Mouse (Mus musculus) cortical plate, adult 2 months (tissue): ENCODE results near the gene Unc79. TPM values are rescaled to one million over a fixed set of nuclear protein-coding genes. Genes with fewer than 3 reads are reported as not detected.

Source experiments
- H3K27ac ChIP-seq: fragments of 200-500 bp; 2 replicates; pipeline ENCODE4 v1.5.1; 2012; ENCODE audit warnings: low read length, control low read depth, inconsistent platforms; ENCODE audit not compliant: insufficient read depth
- H3K4me1 ChIP-seq: fragments of 200-500 bp; 2 replicates; pipeline ENCODE4 v1.6.1; 2011; ENCODE audit warnings: low read length; ENCODE audit not compliant: control insufficient read depth, insufficient read depth
- H3K4me3 ChIP-seq: fragments of 200-500 bp; 2 replicates; pipeline ENCODE4 v1.5.1; 2011; ENCODE audit warnings: mild to moderate bottlenecking, low read length, control low read depth; ENCODE audit not compliant: insufficient read depth
- CTCF ChIP-seq: fragments of 200-500 bp; IDR thresholded peaks from 2 replicates; pipeline ENCODE4 v1.5.1; 2011; ENCODE audit warnings: mild to moderate bottlenecking, control low read depth, low read length; ENCODE audit not compliant: insufficient read depth; ENCODE audit errors: extremely low read depth
- POLR2A ChIP-seq: fragments of 200-500 bp; IDR thresholded peaks from 2 replicates; pipeline ENCODE4 v1.6.1; 2011; ENCODE audit warnings: mild to moderate bottlenecking, low read length, control low read depth; ENCODE audit not compliant: insufficient read depth; ENCODE audit errors: extremely low read depth
- polyA plus RNA-seq: library from polyadenylated mRNA; depleted of rRNA; stranded (reverse); fragments of >200 nt; gene quantifications from 2 replicates; pipeline ENCODE4 v1.2.3, GENCODE M21; 2012

Gene Unc79
- polyA plus RNA-seq, 1 experiment: 40.3 TPM

GRCm38 (mm10) chr12:103154927-103155326 lies 206.3 kb downstream of the Unc79 start:
- Histone ChIP-seq H3K4me3 (no peak overlapping the region), H3K4me1 (0 out of 2 replicates have a peak, but pooled peaks cover 4% of the 10 kb centered on the region), H3K27ac (no peak overlapping the region)
- TF ChIP-seq POLR2A (no peak), CTCF (no peak)

DNA sequence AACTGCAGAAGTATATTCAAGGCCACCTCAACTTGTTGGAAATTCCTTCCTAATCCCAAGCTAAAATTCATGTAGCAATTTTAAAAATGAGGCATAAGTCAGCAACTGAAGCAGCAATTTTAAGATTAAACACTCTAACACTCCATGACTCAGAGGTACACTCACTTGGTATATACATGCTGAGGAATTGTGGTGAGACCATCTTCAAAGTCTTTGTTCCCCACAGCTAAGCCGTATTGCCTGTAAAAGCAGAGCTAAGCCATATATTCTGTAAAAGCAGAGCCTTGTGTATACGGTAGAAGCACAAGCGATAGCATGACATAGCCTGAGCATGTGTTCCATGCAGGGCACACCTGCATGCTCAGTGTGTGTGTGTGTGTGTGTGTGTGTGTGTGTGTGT lies 206.7 kb downstream of the Unc79 start:
- no peak overlapping the region for H3K4me3 ChIP-seq
- 0 out of 2 replicates have a peak, but pooled peaks cover 4% of the 10 kb centered on the region for H3K4me1 ChIP-seq
- H3K27ac ChIP-seq: no peak overlapping the region
- no peak for TF ChIP-seq POLR2A

- no peak for TF ChIP-seq CTCF
- TF ChIP-seq POLR2A: no peak
- Histone ChIP-seq H3K4me3 (no peak overlapping the region), H3K27ac (no peak overlapping the region), H3K4me1 (0 out of 2 replicates have a peak, but pooled peaks cover 4% of the 10 kb centered on the region)
These were observed 208.7 kb downstream of the Unc79 start for GRCm38 (mm10) chr12:103157129-103157910.

DNA sequence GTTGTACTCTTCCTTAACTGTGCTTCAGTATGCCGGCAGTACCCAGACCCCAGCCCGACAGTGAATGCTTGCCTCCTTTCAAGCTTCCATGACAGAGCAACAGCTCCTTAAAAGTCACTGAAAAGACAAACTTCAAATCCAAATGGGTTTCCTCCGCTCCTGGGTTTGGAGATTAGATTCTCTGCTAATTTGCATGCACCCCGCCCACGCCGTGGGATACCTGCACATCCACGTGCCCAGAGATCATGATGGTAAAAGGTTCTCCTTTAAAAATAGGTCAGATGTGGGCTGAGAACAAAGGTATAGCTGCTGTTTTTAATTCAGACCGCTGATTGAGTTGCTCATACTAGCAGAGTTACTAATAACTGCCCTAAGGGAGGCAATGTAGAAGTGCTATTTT lies 210.4 kb downstream of the Unc79 start:
- Histone ChIP-seq H3K4me3 (no peak overlapping the region), H3K27ac (no peak overlapping the region), H3K4me1 (0 out of 2 replicates have a peak, but pooled peaks cover 4% of the 10 kb centered on the region)
- TF ChIP-seq CTCF (no peak), POLR2A (no peak)

- Histone ChIP-seq H3K27ac (no peak overlapping the region), H3K4me1 (0 out of 2 replicates have a peak, but pooled peaks cover 4% of the 10 kb centered on the region)
These were observed 212.1 kb downstream of the Unc79 start for GRCm38 (mm10) chr12:103160721-103161120.

GRCm38 (mm10) chr12:103163596-103163995 lies 214.9 kb downstream of the Unc79 start:
- Histone ChIP-seq H3K4me1 (peaks cover 4% of the 10 kb centered on the region; the same call in 1 of the 2 replicates), H3K27ac (no peak overlapping the region), H3K4me3 (no peak overlapping the region)
- TF ChIP-seq CTCF (no peak), POLR2A (no peak)

More at GRCm38 (mm10) chr12:103160721-103161120, 212.1 kb downstream of the Unc79 start:
- H3K4me3 ChIP-seq: no peak overlapping the region
- no peak for TF ChIP-seq POLR2A
- no peak for TF ChIP-seq CTCF

- no peak for TF ChIP-seq POLR2A
- no peak for TF ChIP-seq CTCF
- no peak overlapping the region for H3K27ac ChIP-seq
- H3K4me3 ChIP-seq: no peak overlapping the region
- no peaks in the 10 kb centered on the region; the same call in 1 of the 2 replicates for H3K4me1 ChIP-seq
These were observed 215.7 kb downstream of the Unc79 start for GRCm38 (mm10) chr12:103164101-103165030.

GRCm38 (mm10) chr12:103168892-103169291 lies 220.2 kb downstream of the Unc79 start:
- Histone ChIP-seq H3K27ac (no peak overlapping the region), H3K4me1 (no peaks in the 10 kb centered on the region; the same call in 1 of the 2 replicates), H3K4me3 (no peak overlapping the region)
- TF ChIP-seq POLR2A (no peak), CTCF (no peak)

DNA sequence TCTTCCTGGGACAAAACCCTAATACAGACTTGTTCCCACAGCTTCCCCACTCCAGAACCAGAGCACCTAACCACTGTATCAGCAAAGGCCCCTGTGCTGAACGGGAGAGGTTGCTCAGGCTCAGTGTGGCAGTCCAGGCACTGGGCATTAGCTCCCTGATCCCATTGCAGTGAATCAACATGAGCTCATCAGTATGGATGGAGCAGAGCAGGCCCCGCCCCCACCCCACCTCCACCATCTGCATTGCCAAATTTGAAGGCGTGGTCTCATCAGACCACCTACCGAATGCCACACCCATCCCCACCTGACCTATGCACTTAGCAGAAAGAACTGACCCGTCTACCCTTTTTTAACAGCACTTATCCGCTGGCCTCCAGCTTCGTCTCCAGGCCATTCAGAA lies 234.4 kb downstream of the Unc79 start:
- no peak for TF ChIP-seq CTCF
- no peak for TF ChIP-seq POLR2A
- no peaks in the 10 kb centered on the region for H3K4me1 ChIP-seq
- no peak overlapping the region for H3K27ac ChIP-seq
- no peak overlapping the region for H3K4me3 ChIP-seq

- Histone ChIP-seq H3K27ac (no peak overlapping the region), H3K4me1 (peaks cover 5% of the 10 kb centered on the region; the same call in 1 of the 2 replicates), H3K4me3 (no peak overlapping the region)
- TF ChIP-seq POLR2A (no peak), CTCF (no peak)
These were observed 238.4 kb downstream of the Unc79 start for GRCm38 (mm10) chr12:103187020-103187419.

- Histone ChIP-seq H3K4me3 (no peak overlapping the region), H3K27ac (no peak overlapping the region), H3K4me1 (peaks cover 5% of the 10 kb centered on the region; the same call in 1 of the 2 replicates)
- TF ChIP-seq CTCF: no peak
- no peak for TF ChIP-seq POLR2A
These were observed 239.6 kb downstream of the Unc79 start for GRCm38 (mm10) chr12:103188223-103188622.
